Mouse (Mus musculus) ovary, postnatal 36 days (tissue): ENCODE results near the gene Cd151.
A peak's percentile ranks its signal among the peaks of the same experiment; 100 is the strongest.
"Not testable (repeated sequence)": the region's sequence is repeated elsewhere in the genome, so short reads cannot be mapped to it uniquely, and the experiment has no call there.

Experiments
- DNase-seq: peaks from one replicate; pipeline ENCODE4 v3.0.0; 2022; ENCODE audit warnings: low spot score, mixed read lengths

Gene Cd151

GRCm38 (mm10) chr7:141435856-141436522 is 31.2 kb upstream of the Cd151 start:
- DNase-seq: no peak

- no peak for DNase-seq
These were observed 30.7 kb upstream of the Cd151 start for GRCm38 (mm10) chr7:141436523-141436892.

GRCm38 (mm10) chr7:141437178-141438120 is 29.7 kb upstream of the Cd151 start, which contains the start of gene Slc25a22:
TSS of gene Slc25a22 (minus strand) at chr7:141437892.
- peak; percentile 84 for DNase-seq

GRCm38 (mm10) chr7:141438201-141438968 is 28.8 kb upstream of the Cd151 start:
- no peak for DNase-seq

GRCm38 (mm10) chr7:141439140-141439679 is 28.0 kb upstream of the Cd151 start:
- DNase-seq: no peak

GRCm38 (mm10) chr7:141439811-141440210 is 27.4 kb upstream of the Cd151 start:
- DNase-seq: no peak

GRCm38 (mm10) chr7:141440613-141441012 is 26.6 kb upstream of the Cd151 start:
- peak; percentile 57 for DNase-seq

- no peak for DNase-seq
These were observed 25.7 kb upstream of the Cd151 start for GRCm38 (mm10) chr7:141441460-141441859.

GRCm38 (mm10) chr7:141442199-141442598 is 25.0 kb upstream of the Cd151 start:
- no peak for DNase-seq

- DNase-seq: peak; percentile 23
These were observed 23.9 kb upstream of the Cd151 start for GRCm38 (mm10) chr7:141443081-141443821.

GRCm38 (mm10) chr7:141443828-141444237 is 23.4 kb upstream of the Cd151 start, which contains the start of gene Pidd1:
TSS of gene Pidd1 (minus strand) at chr7:141444025.
- peak; percentile 76 for DNase-seq

GRCm38 (mm10) chr7:141446374-141446773 is 20.8 kb upstream of the Cd151 start:
- not testable (repeated sequence) for DNase-seq

GRCm38 (mm10) chr7:141447110-141447991 is 19.8 kb upstream of the Cd151 start, which contains the start of gene Rplp2:
TSS of gene Rplp2 (plus strand) at chr7:141447370.
- DNase-seq: peak; percentile 94

GRCm38 (mm10) chr7:141451928-141452327 is 15.3 kb upstream of the Cd151 start:
- DNase-seq: peak; percentile 22

GRCm38 (mm10) chr7:141453636-141454035 is 13.6 kb upstream of the Cd151 start:
- DNase-seq: no peak

- DNase-seq: peak; percentile 96
These were observed 12.1 kb upstream of the Cd151 start, which contains the start of gene Pnpla2 for GRCm38 (mm10) chr7:141454967-141455551. TSS of gene Pnpla2 (plus strand) at chr7:141455198.

GRCm38 (mm10) chr7:141455610-141456314 is 11.4 kb upstream of the Cd151 start:
- DNase-seq: peak; percentile 70

- DNase-seq: peak; percentile 19
These were observed 10.5 kb upstream of the Cd151 start for GRCm38 (mm10) chr7:141456739-141457138.

- no peak for DNase-seq
These were observed 10.0 kb upstream of the Cd151 start for GRCm38 (mm10) chr7:141457236-141457635.
